Mouse (Mus musculus) limb, embryonic 13.5 days (tissue): Measurements from ENCODE around the gene Uqcc2. TPM values are rescaled to one million over a fixed set of nuclear protein-coding genes. Genes with fewer than 3 reads are reported as not detected.

Experiments
- ATAC-seq: fragments of 200-750 bp; cut with Nextera tagmentation; 2 replicates; pipeline ENCODE4 v1.8.0; 2017; ENCODE audit warnings: low read depth, moderate number of reproducible peaks, moderate TSS enrichment; ENCODE audit not compliant: low FRiP score
- H3K27ac ChIP-seq: fragments of 300-500 bp; sonication (generic); 2 replicates; pipeline ENCODE4 v1.5.1; 2015; ENCODE audit warnings: inconsistent platforms, mild to moderate bottlenecking, moderate library complexity
- H3K27me3 ChIP-seq: fragments of 300-500 bp; sonication (generic); 2 replicates; pipeline ENCODE4 v1.6.1; 2015; ENCODE audit warnings: mild to moderate bottlenecking, inconsistent platforms
- H3K36me3 ChIP-seq: fragments of 300-500 bp; sonication (generic); 2 replicates; pipeline ENCODE4 v1.6.1; 2015; ENCODE audit warnings: inconsistent platforms, mild to moderate bottlenecking, moderate library complexity
- H3K4me1 ChIP-seq: fragments of 300-500 bp; sonication (generic); 2 replicates; pipeline ENCODE4 v1.6.1; 2015; ENCODE audit warnings: inconsistent platforms
- H3K4me2 ChIP-seq: fragments of 300-500 bp; sonication (generic); replicated peaks from 2 replicates; pipeline ENCODE4 v1.6.1; 2015; ENCODE audit warnings: inconsistent platforms, mild to moderate bottlenecking, moderate library complexity
- H3K4me3 ChIP-seq: fragments of 300-500 bp; sonication (generic); 2 replicates; pipeline ENCODE4 v1.5.1; 2015; ENCODE audit warnings: moderate library complexity, mild to moderate bottlenecking, inconsistent platforms
- H3K9ac ChIP-seq: fragments of 300-500 bp; sonication (generic); 2 replicates; pipeline ENCODE4 v1.6.1; 2015; ENCODE audit warnings: mild to moderate bottlenecking, inconsistent platforms
- H3K9me3 ChIP-seq: fragments of 300-500 bp; sonication (generic); 2 replicates; pipeline ENCODE4 v1.6.1; 2016; ENCODE audit warnings: inconsistent platforms
- WGBS: fragments of 180-500 bp; shearing (Covaris S2); methylation state at CpG from one replicate; pipeline ENCODE4 v1.1.7; 2015; 5-methylcytosine and 5-hydroxymethylcytosine counted together
- polyA plus RNA-seq: library from polyadenylated mRNA; unstranded; fragments of >200 nt; fragmentation: Nextera tagmentation; extraction: Ambion mirVana; gene quantifications from 2 replicates; pipeline ENCODE4 v1.2.1, GENCODE M21; 2015

Uqcc2 gene
- polyA plus RNA-seq, 1 experiment from 2014 or later = 338 TPM

- peak; percentile 28 for ATAC-seq
These were observed 36.4 kb upstream of the Uqcc2 start for GRCm38 (mm10) chr17:27169952-27170695.

GRCm38 (mm10) chr17:27168569-27168968 is 34.9 kb upstream of the Uqcc2 start:
- H3K4me2 ChIP-seq = no peak overlapping the region
- H3K4me1 ChIP-seq = peaks cover 44% of the 10 kb centered on the region
- no peaks in the 10 kb centered on the region for H3K36me3 ChIP-seq
- 95% methylated on average over 4 of the region's 4 CpGs for WGBS
- ATAC-seq = no peak
- no peak overlapping the region for H3K27ac ChIP-seq
- no peak overlapping the region for H3K9ac ChIP-seq
- no peaks in the 10 kb centered on the region for H3K27me3 ChIP-seq
- no peak overlapping the region for H3K4me3 ChIP-seq
- no peaks in the 10 kb centered on the region for H3K9me3 ChIP-seq

More at GRCm38 (mm10) chr17:27169952-27170695, 36.4 kb upstream of the Uqcc2 start:
- peak overlapping the region; percentile 67 for H3K27ac ChIP-seq
- no peak overlapping the region for H3K4me3 ChIP-seq
- no peaks in the 10 kb centered on the region for H3K27me3 ChIP-seq
- no peak overlapping the region for H3K9ac ChIP-seq
- no peak overlapping the region; the same call in 1 of the 2 replicates for H3K4me2 ChIP-seq
- peaks cover 44% of the 10 kb centered on the region for H3K4me1 ChIP-seq
- H3K9me3 ChIP-seq = no peaks in the 10 kb centered on the region
- WGBS = 51% methylated on average over 11 of the region's 11 CpGs
- H3K36me3 ChIP-seq = no peaks in the 10 kb centered on the region

- no peak for ATAC-seq
- H3K27ac ChIP-seq = no peak within 1 kb of the TSS
- 57% methylated on average over 4 of the region's 4 CpGs for WGBS
- no peaks in the 10 kb centered on the region for H3K9me3 ChIP-seq
- peaks cover 37% of the 10 kb centered on the region for H3K4me1 ChIP-seq
- H3K4me2 ChIP-seq = no peak within 1 kb of the TSS
- no peaks in the 10 kb centered on the region for H3K27me3 ChIP-seq
- H3K4me3 ChIP-seq = no peak within 1 kb of the TSS
- H3K36me3 ChIP-seq = no peaks in the 10 kb centered on the region
- no peak within 1 kb of the TSS for H3K9ac ChIP-seq
These were observed 33.8 kb upstream of the Uqcc2 start, which contains the start of gene Ip6k3 for GRCm38 (mm10) chr17:27167545-27167944. Ip6k3 (minus strand) TSS chr17:27167795.

- ATAC-seq = no peak
- Histone ChIP-seq H3K36me3 (no peaks in the 10 kb centered on the region), H3K27me3 (no peaks in the 10 kb centered on the region), H3K4me1 (peaks cover 35% of the 10 kb centered on the region), H3K9me3 (no peaks in the 10 kb centered on the region), H3K4me2 (no peak overlapping the region), H3K27ac (no peak overlapping the region), H3K9ac (no peak overlapping the region), H3K4me3 (no peak overlapping the region)
- WGBS = 82% methylated on average over 6 of the region's 6 CpGs
These were observed 33.2 kb upstream of the Uqcc2 start for GRCm38 (mm10) chr17:27166901-27167300.

GRCm38 (mm10) chr17:27165054-27165773 is 31.5 kb upstream of the Uqcc2 start:
- Histone ChIP-seq H3K4me1 (peaks cover 34% of the 10 kb centered on the region), H3K4me2 (no peak overlapping the region), H3K27ac (0 out of 2 replicates have a peak overlapping the region, but pooled peaks have one; percentile 33), H3K4me3 (no peak overlapping the region), H3K27me3 (no peaks in the 10 kb centered on the region), H3K9ac (peak overlapping the region; percentile 50; the same call in 1 of the 2 replicates), H3K36me3 (no peaks in the 10 kb centered on the region), H3K9me3 (no peaks in the 10 kb centered on the region)
- WGBS = 18% methylated on average over 8 of the region's 8 CpGs
- ATAC-seq = 0 out of 2 replicates have a peak, but pooled peaks have one; percentile 37

GRCm38 (mm10) chr17:27160905-27161304 is 27.2 kb upstream of the Uqcc2 start:
- Histone ChIP-seq H3K36me3 (no peaks in the 10 kb centered on the region), H3K4me3 (no peak overlapping the region), H3K27me3 (no peaks in the 10 kb centered on the region), H3K27ac (no peak overlapping the region), H3K9ac (0 out of 2 replicates have a peak overlapping the region, but pooled peaks have one; percentile 27), H3K4me1 (peaks cover 21% of the 10 kb centered on the region), H3K4me2 (no peak overlapping the region), H3K9me3 (no peaks in the 10 kb centered on the region)
- no peak for ATAC-seq
- 60% methylated on average over 4 of the region's 4 CpGs for WGBS

GRCm38 (mm10) chr17:27159169-27159568 is 25.5 kb upstream of the Uqcc2 start:
- H3K9me3 ChIP-seq = no peaks in the 10 kb centered on the region
- H3K4me3 ChIP-seq = no peak overlapping the region
- no peaks in the 10 kb centered on the region for H3K27me3 ChIP-seq
- ATAC-seq = no peak
- H3K9ac ChIP-seq = no peak overlapping the region
- H3K27ac ChIP-seq = no peak overlapping the region
- WGBS = 67% methylated on average over 7 of the region's 7 CpGs
- H3K36me3 ChIP-seq = no peaks in the 10 kb centered on the region
- H3K4me1 ChIP-seq = peaks cover 31% of the 10 kb centered on the region
- no peak overlapping the region for H3K4me2 ChIP-seq

GRCm38 (mm10) chr17:27158439-27158838 is 24.7 kb upstream of the Uqcc2 start:
- Histone ChIP-seq H3K4me3 (no peak overlapping the region), H3K27me3 (no peaks in the 10 kb centered on the region), H3K27ac (no peak overlapping the region), H3K36me3 (no peaks in the 10 kb centered on the region), H3K4me2 (no peak overlapping the region), H3K4me1 (peaks cover 38% of the 10 kb centered on the region), H3K9ac (no peak overlapping the region), H3K9me3 (no peaks in the 10 kb centered on the region)
- 81% methylated on average over 6 of the region's 6 CpGs for WGBS
- ATAC-seq = no peak

- H3K27me3 ChIP-seq = no peaks in the 10 kb centered on the region
- H3K9me3 ChIP-seq = no peaks in the 10 kb centered on the region
- no peak overlapping the region; the same call in 1 of the 2 replicates for H3K9ac ChIP-seq
- peaks cover 47% of the 10 kb centered on the region for H3K4me1 ChIP-seq
- ATAC-seq = no peak
- H3K4me3 ChIP-seq = no peak overlapping the region
- WGBS = 75% methylated on average over 8 of the region's 8 CpGs
- no peaks in the 10 kb centered on the region for H3K36me3 ChIP-seq
- no peak overlapping the region for H3K4me2 ChIP-seq
- H3K27ac ChIP-seq = no peak overlapping the region
These were observed 22.0 kb upstream of the Uqcc2 start for GRCm38 (mm10) chr17:27155752-27156151.

- ATAC-seq = no peak
- no peaks in the 10 kb centered on the region for H3K36me3 ChIP-seq
- H3K27ac ChIP-seq = no peak overlapping the region
- peaks cover 51% of the 10 kb centered on the region for H3K4me1 ChIP-seq
- H3K4me2 ChIP-seq = no peak overlapping the region
- no peak overlapping the region for H3K4me3 ChIP-seq
- 29% methylated on average over 6 of the region's 6 CpGs for WGBS
- peak overlapping the region; percentile 13; the same call in 1 of the 2 replicates for H3K9ac ChIP-seq
- no peaks in the 10 kb centered on the region; the same call in 1 of the 2 replicates for H3K27me3 ChIP-seq
- H3K9me3 ChIP-seq = no peaks in the 10 kb centered on the region
These were observed 21.2 kb upstream of the Uqcc2 start for GRCm38 (mm10) chr17:27154881-27155280.

GRCm38 (mm10) chr17:27154256-27154655 is 20.5 kb upstream of the Uqcc2 start:
- no peak for ATAC-seq
- H3K4me1 ChIP-seq = peaks cover 57% of the 10 kb centered on the region
- no peaks in the 10 kb centered on the region for H3K9me3 ChIP-seq
- WGBS = 87% methylated on average over 14 of the region's 14 CpGs
- H3K36me3 ChIP-seq = no peaks in the 10 kb centered on the region
- no peaks in the 10 kb centered on the region; the same call in 1 of the 2 replicates for H3K27me3 ChIP-seq
- no peak overlapping the region for H3K4me2 ChIP-seq
- no peak overlapping the region for H3K4me3 ChIP-seq
- peak overlapping the region; percentile 13; the same call in 1 of the 2 replicates for H3K9ac ChIP-seq
- 0 out of 2 replicates have a peak overlapping the region, but pooled peaks have one; percentile 10 for H3K27ac ChIP-seq

- H3K4me1 ChIP-seq = peaks cover 61% of the 10 kb centered on the region
- H3K27ac ChIP-seq = peak overlapping the region; percentile 63; the same call in 1 of the 2 replicates
These were observed 20.1 kb upstream of the Uqcc2 start for GRCm38 (mm10) chr17:27153773-27154193.

More at GRCm38 (mm10) chr17:27153773-27154193, 20.1 kb upstream of the Uqcc2 start:
- no peak overlapping the region for H3K4me3 ChIP-seq
- H3K4me2 ChIP-seq = no peak overlapping the region
- 58% methylated on average over 9 of the region's 9 CpGs for WGBS
- no peaks in the 10 kb centered on the region for H3K36me3 ChIP-seq
- no peak overlapping the region for H3K9ac ChIP-seq
- H3K27me3 ChIP-seq = no peaks in the 10 kb centered on the region; the same call in 1 of the 2 replicates
- no peaks in the 10 kb centered on the region for H3K9me3 ChIP-seq
- ATAC-seq = no peak
